Mouse (Mus musculus) midbrain, postnatal 0 days (tissue): ENCODE results near the gene Tmem132d. TPM values are rescaled to one million over a fixed set of nuclear protein-coding genes. Genes with fewer than 3 reads are reported as not detected.

Experiments used
- ATAC-seq: fragments of 200-750 bp; cut with Nextera tagmentation; 2 replicates; pipeline ENCODE4 v1.8.0; 2017; ENCODE audit warnings: moderate number of reproducible peaks, mild to moderate bottlenecking, moderate TSS enrichment, moderate library complexity; ENCODE audit not compliant: low FRiP score
- DNase-seq: peaks from one replicate; pipeline ENCODE4 v3.0.0-alpha.2; 2015; ENCODE audit warnings: low spot score
- H3K27ac ChIP-seq: fragments of 300-500 bp; sonication (generic); 2 replicates; pipeline ENCODE4 v1.5.1; 2014; ENCODE audit warnings: low read depth, mild to moderate bottlenecking, low read length, mixed read lengths
- H3K27me3 ChIP-seq: fragments of 300-500 bp; sonication (generic); 2 replicates; pipeline ENCODE4 v1.6.1; 2014; ENCODE audit warnings: low read length, control low read depth, mixed read lengths; ENCODE audit not compliant: insufficient read depth
- H3K36me3 ChIP-seq: fragments of 300-500 bp; sonication (generic); 2 replicates; pipeline ENCODE4 v1.6.1; 2014; ENCODE audit warnings: low read length, control low read depth, mixed read lengths; ENCODE audit not compliant: insufficient read depth
- H3K4me1 ChIP-seq: fragments of 300-500 bp; sonication (generic); 2 replicates; pipeline ENCODE4 v1.6.1; 2014; ENCODE audit warnings: mild to moderate bottlenecking, control low read depth, antibody characterized with exemption, low read length, mixed read lengths; ENCODE audit not compliant: insufficient read depth
- H3K4me2 ChIP-seq: fragments of 300-500 bp; sonication (generic); 2 replicates; pipeline ENCODE4 v1.6.1; 2014; ENCODE audit warnings: low read depth, mild to moderate bottlenecking, low read length, mixed read lengths; ENCODE audit not compliant: poor library complexity, severe bottlenecking
- H3K4me3 ChIP-seq: fragments of 300-500 bp; sonication (generic); 2 replicates; pipeline ENCODE4 v1.5.1; 2014; ENCODE audit warnings: low read depth, mild to moderate bottlenecking, low read length, moderate library complexity
- H3K9ac ChIP-seq: fragments of 300-500 bp; sonication (generic); replicated peaks from 2 replicates; pipeline ENCODE4 v1.6.1; 2014; ENCODE audit warnings: mild to moderate bottlenecking, low read length, moderate library complexity, mixed read lengths; ENCODE audit not compliant: poor library complexity, severe bottlenecking
- H3K9me3 ChIP-seq: fragments of 300-500 bp; sonication (generic); 2 replicates; pipeline ENCODE4 v1.6.1; 2016; ENCODE audit warnings: low read length, control low read depth
- CTCF ChIP-seq: IDR thresholded peaks from 2 replicates; pipeline ENCODE4 v1.5.1; 2016; ENCODE audit warnings: antibody characterized with exemption, mild to moderate bottlenecking
- WGBS: fragments of 180-500 bp; shearing (Covaris S2); extraction: QIAGEN DNeasy Blood & Tissue Kit; methylation state at CpG from one replicate; pipeline ENCODE4 v1.1.7; 2014; 5-methylcytosine and 5-hydroxymethylcytosine counted together
- polyA plus RNA-seq: library from polyadenylated mRNA; unstranded; fragments of >200 nt; fragmentation: Nextera tagmentation; extraction: Ambion mirVana; gene quantifications from 2 replicates; pipeline ENCODE4 v1.2.1, GENCODE M21; 2015
- total RNA-seq: library from RNA; depleted of rRNA; stranded (reverse); fragments of >200 nt; gene quantifications from 2 replicates; pipeline ENCODE4 v1.2.3, GENCODE M21; 2014

Gene Tmem132d
- total and polyA plus RNA-seq, 2 experiments from 2014 or later = 4.0 to 14.7 TPM

DNA sequence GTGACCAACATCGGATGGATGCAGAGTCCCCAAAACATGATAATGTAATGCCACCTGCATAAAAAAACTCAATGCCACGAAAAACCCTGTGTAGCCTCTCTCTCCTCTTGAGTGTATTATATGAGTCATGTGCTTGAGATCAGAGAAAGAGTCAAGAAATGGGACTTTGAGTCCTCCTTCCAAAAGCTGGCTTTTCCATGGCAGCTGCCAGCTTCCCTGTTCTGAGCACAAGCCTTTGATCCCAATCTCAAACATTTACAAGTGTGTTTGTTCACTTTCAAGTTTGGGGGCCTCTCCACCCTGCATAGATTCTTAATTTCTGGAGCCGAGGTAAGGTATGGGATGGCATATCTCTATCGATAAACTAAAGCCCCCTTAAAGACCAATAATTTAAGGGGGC lies 8.2 kb downstream of the Tmem132d start:
- ATAC-seq (no peak), DNase-seq (no peak)
- Histone ChIP-seq H3K9ac (no peak overlapping the region), H3K36me3 (no peaks in the 10 kb centered on the region), H3K27ac (no peak overlapping the region), H3K4me1 (no peaks in the 10 kb centered on the region), H3K4me2 (no peak overlapping the region), H3K4me3 (no peak overlapping the region), H3K9me3 (no peaks in the 10 kb centered on the region), H3K27me3 (no peaks in the 10 kb centered on the region)
- TF ChIP-seq CTCF = no peak
- WGBS = 86% methylated on average over 4 of the region's 4 CpGs

DNA sequence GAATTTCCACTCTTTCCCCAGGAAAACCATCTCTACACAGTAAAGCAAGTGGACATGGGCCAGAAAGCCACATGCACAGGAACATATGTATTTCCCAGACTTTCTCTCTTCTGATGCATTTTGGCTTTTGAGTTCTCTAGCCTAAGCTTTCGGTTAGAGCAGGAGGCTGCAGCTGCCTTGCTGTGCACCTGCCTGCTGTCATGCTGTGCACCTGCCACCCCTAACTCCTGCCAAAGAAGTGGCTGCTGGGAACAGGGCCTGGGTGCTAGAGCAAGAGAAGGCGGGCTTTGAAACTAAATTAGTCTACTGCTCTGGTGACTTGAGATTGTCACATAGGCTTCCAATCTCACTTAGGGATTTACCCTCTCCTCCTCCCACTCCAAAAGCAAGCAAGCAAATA lies 8.7 kb downstream of the Tmem132d start:
- no peak for TF ChIP-seq CTCF
- H3K27me3 ChIP-seq = no peaks in the 10 kb centered on the region
- WGBS = 87% methylated on average over 2 of the region's 2 CpGs
- ATAC-seq = no peak
- H3K4me1 ChIP-seq = no peaks in the 10 kb centered on the region
- H3K36me3 ChIP-seq = no peaks in the 10 kb centered on the region
- no peak overlapping the region for H3K27ac ChIP-seq
- no peak overlapping the region for H3K4me3 ChIP-seq
- DNase-seq = no peak
- H3K9ac ChIP-seq = no peak overlapping the region
- H3K4me2 ChIP-seq = no peak overlapping the region
- H3K9me3 ChIP-seq = no peaks in the 10 kb centered on the region

DNA sequence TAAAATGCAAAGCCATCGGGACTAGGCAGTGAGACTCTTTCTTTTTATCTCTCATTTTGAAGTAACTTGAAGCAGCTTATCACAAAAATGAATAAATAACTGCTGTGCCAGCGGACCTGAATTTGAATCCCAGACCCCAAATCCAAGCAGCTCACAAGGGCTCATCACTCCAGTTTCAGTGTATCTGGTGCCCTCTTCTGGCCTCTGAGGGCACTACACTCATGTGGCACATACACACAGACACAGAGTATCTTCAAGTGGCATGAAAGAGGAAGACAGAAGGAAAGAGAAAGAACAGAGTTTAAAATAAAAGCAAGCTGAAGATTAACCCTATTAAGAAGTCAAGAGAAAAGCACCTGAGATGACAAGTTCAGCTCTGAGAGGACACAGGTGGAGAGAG lies 10.8 kb downstream of the Tmem132d start:
- no peak for ATAC-seq
- H3K4me2 ChIP-seq = no peak overlapping the region
- TF ChIP-seq CTCF = peak; percentile 44
- no peaks in the 10 kb centered on the region for H3K36me3 ChIP-seq
- H3K4me1 ChIP-seq = no peaks in the 10 kb centered on the region
- 95% methylated on average over 2 of the region's 2 CpGs for WGBS
- no peaks in the 10 kb centered on the region for H3K9me3 ChIP-seq
- no peak for DNase-seq
- no peak overlapping the region for H3K27ac ChIP-seq
- H3K27me3 ChIP-seq = no peaks in the 10 kb centered on the region
- H3K9ac ChIP-seq = no peak overlapping the region
- H3K4me3 ChIP-seq = no peak overlapping the region

DNA sequence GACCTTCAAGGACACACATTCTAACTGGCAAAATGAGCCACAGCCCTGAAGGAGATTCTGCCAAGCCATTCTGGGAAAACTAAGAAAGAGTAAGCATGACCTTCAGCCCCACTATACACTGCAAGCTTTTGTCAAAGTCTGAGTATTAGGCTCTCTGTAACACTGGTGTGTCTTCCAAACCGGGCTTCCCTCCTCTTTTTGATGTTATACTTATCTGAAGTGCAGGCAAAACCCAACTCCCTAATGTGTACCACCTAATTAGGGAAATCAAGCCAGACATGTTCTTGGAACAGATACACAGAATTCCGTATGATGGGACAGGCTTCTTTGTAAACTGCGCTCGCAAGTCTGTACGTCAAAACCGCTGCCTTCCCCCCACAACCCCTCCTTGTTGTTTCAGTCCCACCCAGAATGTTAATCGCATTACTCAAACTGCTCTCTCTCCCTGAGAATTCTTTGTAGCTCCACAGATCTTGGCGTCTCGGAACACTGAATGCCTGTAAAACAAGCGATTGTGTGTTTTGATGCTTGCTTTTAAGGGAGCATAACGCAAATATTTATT lies 14.6 kb downstream of the Tmem132d start:
- Histone ChIP-seq H3K27me3 (no peaks in the 10 kb centered on the region), H3K4me2 (peak overlapping the region; percentile 13; the same call in 1 of the 2 replicates), H3K36me3 (no peaks in the 10 kb centered on the region), H3K27ac (no peak overlapping the region), H3K9ac (no peak overlapping the region), H3K4me1 (no peaks in the 10 kb centered on the region), H3K4me3 (no peak overlapping the region), H3K9me3 (no peaks in the 10 kb centered on the region)
- WGBS = 34% methylated on average over 11 of the region's 11 CpGs
- DNase-seq = no peak
- no peak for TF ChIP-seq CTCF
- ATAC-seq = no peak

GRCm38 (mm10) chr5:128414056-128414455 lies 18.8 kb downstream of the Tmem132d start:
- Histone ChIP-seq H3K27me3 (no peaks in the 10 kb centered on the region), H3K9ac (no peak overlapping the region), H3K9me3 (no peaks in the 10 kb centered on the region), H3K4me1 (no peaks in the 10 kb centered on the region), H3K36me3 (no peaks in the 10 kb centered on the region), H3K27ac (no peak overlapping the region), H3K4me2 (no peak overlapping the region), H3K4me3 (no peak overlapping the region)
- TF ChIP-seq CTCF = no peak
- DNase-seq = no peak
- WGBS = 57% methylated on average over 8 of the region's 8 CpGs
- no peak for ATAC-seq

DNA sequence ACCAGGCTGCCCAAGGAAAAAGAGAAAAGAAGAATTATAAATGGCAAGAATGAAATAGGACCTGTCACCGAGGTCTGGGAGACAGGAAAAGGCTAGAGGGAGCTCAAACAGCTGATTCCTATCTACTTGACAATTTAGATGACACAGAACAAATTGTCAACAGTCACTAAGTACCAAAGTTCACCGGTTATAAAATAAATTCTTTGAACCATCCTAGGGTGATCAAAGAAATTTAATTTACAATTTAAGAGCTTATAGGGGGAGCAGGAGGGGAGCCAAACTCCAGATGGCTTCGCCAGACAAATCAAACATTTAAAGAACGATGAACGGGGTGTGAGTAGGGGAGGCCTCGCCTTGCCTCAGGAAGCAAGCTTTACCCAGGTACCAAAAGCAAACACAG lies 20.6 kb downstream of the Tmem132d start:
- DNase-seq = no peak

More for the DNA sequence above, 20.6 kb downstream of the Tmem132d start:
- Histone ChIP-seq H3K4me2 (no peak overlapping the region), H3K27me3 (no peaks in the 10 kb centered on the region), H3K9ac (no peak overlapping the region), H3K27ac (no peak overlapping the region), H3K4me3 (no peak overlapping the region), H3K4me1 (no peaks in the 10 kb centered on the region), H3K9me3 (no peaks in the 10 kb centered on the region), H3K36me3 (no peaks in the 10 kb centered on the region)
- 81% methylated on average over 6 of the region's 6 CpGs for WGBS
- no peak for ATAC-seq
- no peak for TF ChIP-seq CTCF
